Mouse (Mus musculus) limb, embryonic 14.5 days (tissue): ENCODE data around the gene Samsn1. TPM values are rescaled to one million over a fixed set of nuclear protein-coding genes. Genes with fewer than 3 reads are reported as not detected.

ENCODE experiments used
- ATAC-seq: fragments of 200-750 bp; cut with Nextera tagmentation; 2 replicates; pipeline ENCODE4 v1.8.0; 2017; ENCODE audit warnings: low read depth, moderate number of reproducible peaks, moderate TSS enrichment; ENCODE audit not compliant: low FRiP score
- DNase-seq: peaks from one replicate; pipeline ENCODE4 v3.0.0-alpha.2; 2015; ENCODE audit warnings: low spot score
- H3K27ac ChIP-seq: fragments of 300-500 bp; sonication (generic); replicated peaks from 2 replicates; pipeline ENCODE4 v1.5.1; 2014; ENCODE audit warnings: low read depth, mild to moderate bottlenecking, low read length, moderate library complexity, mixed read lengths
- H3K27me3 ChIP-seq: fragments of 300-500 bp; sonication (generic); 2 replicates; pipeline ENCODE4 v1.6.1; 2014; ENCODE audit warnings: low read length, mixed read lengths; ENCODE audit not compliant: control insufficient read depth, insufficient read depth
- H3K36me3 ChIP-seq: fragments of 300-500 bp; sonication (generic); 2 replicates; pipeline ENCODE4 v1.6.1; 2014; ENCODE audit warnings: mild to moderate bottlenecking, low read length, moderate library complexity, mixed read lengths; ENCODE audit not compliant: control insufficient read depth, insufficient read depth
- H3K4me1 ChIP-seq: fragments of 300-500 bp; sonication (generic); 2 replicates; pipeline ENCODE4 v1.6.1; 2014; ENCODE audit warnings: antibody characterized with exemption, low read length, mixed read lengths; ENCODE audit not compliant: control insufficient read depth, insufficient read depth
- H3K4me2 ChIP-seq: fragments of 300-500 bp; sonication (generic); replicated peaks from 2 replicates; pipeline ENCODE4 v1.6.1; 2014; ENCODE audit warnings: low read depth, mild to moderate bottlenecking, low read length, moderate library complexity; ENCODE audit not compliant: severe bottlenecking
- H3K4me3 ChIP-seq: fragments of 300-500 bp; sonication (generic); replicated peaks from 2 replicates; pipeline ENCODE4 v1.5.1; 2014; ENCODE audit warnings: low read length
- H3K9ac ChIP-seq: fragments of 300-500 bp; sonication (generic); 2 replicates; pipeline ENCODE4 v1.6.1; 2014; ENCODE audit warnings: mild to moderate bottlenecking, low read depth, low read length, moderate library complexity; ENCODE audit not compliant: severe bottlenecking
- H3K9me3 ChIP-seq: fragments of 300-500 bp; sonication (generic); 2 replicates; pipeline ENCODE4 v1.6.1; 2016; ENCODE audit warnings: low read length; ENCODE audit not compliant: control insufficient read depth
- POLR2A ChIP-seq: fragments of 200-500 bp; IDR thresholded peaks from 2 replicates; pipeline ENCODE4 v1.8.0; 2012; ENCODE audit warnings: inconsistent platforms, mild to moderate bottlenecking, moderate library complexity, borderline replicate concordance; ENCODE audit not compliant: insufficient read depth, insufficient read length; ENCODE audit errors: extremely low read depth
- WGBS: fragments of 180-500 bp; shearing (Covaris S2); extraction: QIAGEN DNeasy Blood & Tissue Kit; methylation state at CpG from one replicate; pipeline ENCODE4 v1.1.7; 2014; 5-methylcytosine and 5-hydroxymethylcytosine counted together
- polyA plus RNA-seq, 2 experiments: library from polyadenylated mRNA; depleted of rRNA in 1 of 2; stranded (reverse) in 1 of 2; unstranded in 1 of 2; fragments of >200 nt; fragmentation: Nextera tagmentation in 1 of 2; extraction: Ambion mirVana in 1 of 2; gene quantifications; 2 replicates each; pipeline versions ENCODE4 v1.2.1 to v1.2.3; 2012 to 2014

The Samsn1 gene
- polyA plus RNA-seq, 2 experiments, result 3.2 to 4.1 TPM

- H3K9ac ChIP-seq, result no peak overlapping the region
- DNase-seq, result peak; percentile 12
- no peak overlapping the region for H3K4me2 ChIP-seq
- no peaks in the 10 kb centered on the region for H3K36me3 ChIP-seq
- H3K27ac ChIP-seq, result no peak overlapping the region
- no peaks in the 10 kb centered on the region for H3K9me3 ChIP-seq
- no peak for TF ChIP-seq POLR2A
- no peaks in the 10 kb centered on the region for H3K27me3 ChIP-seq
- no peak for ATAC-seq
- H3K4me3 ChIP-seq, result no peak overlapping the region
- 38% methylated on average over 3 of the region's 3 CpGs for WGBS
- H3K4me1 ChIP-seq, result peaks cover 3% of the 10 kb centered on the region; the same call in 1 of the 2 replicates
Observed at GRCm38 (mm10) chr16:75877170-75877569, 144.9 kb downstream of the Samsn1 start.

- Histone ChIP-seq H3K4me1 (peaks cover 3% of the 10 kb centered on the region; the same call in 1 of the 2 replicates), H3K4me3 (no peak overlapping the region), H3K4me2 (no peak overlapping the region), H3K9ac (no peak overlapping the region), H3K9me3 (no peaks in the 10 kb centered on the region), H3K27ac (no peak overlapping the region), H3K36me3 (no peaks in the 10 kb centered on the region), H3K27me3 (no peaks in the 10 kb centered on the region)
- WGBS, result 61% methylated on average over 4 of the region's 4 CpGs
- peak; percentile 38 for DNase-seq
- no peak for ATAC-seq
- no peak for TF ChIP-seq POLR2A
Observed at GRCm38 (mm10) chr16:75875896-75876295, 146.2 kb downstream of the Samsn1 start.

GRCm38 (mm10) chr16:75874508-75874907 is 147.6 kb downstream of the Samsn1 start:
- Histone ChIP-seq H3K4me1 (peaks cover 3% of the 10 kb centered on the region; the same call in 1 of the 2 replicates), H3K9ac (no peak overlapping the region), H3K36me3 (no peaks in the 10 kb centered on the region), H3K9me3 (no peaks in the 10 kb centered on the region), H3K27ac (no peak overlapping the region), H3K4me3 (no peak overlapping the region), H3K4me2 (no peak overlapping the region), H3K27me3 (no peaks in the 10 kb centered on the region)
- 85% methylated on average over 2 of the region's 2 CpGs for WGBS
- DNase-seq (no peak), ATAC-seq (no peak)
- TF ChIP-seq POLR2A, result no peak

- Histone ChIP-seq H3K27me3 (no peaks in the 10 kb centered on the region), H3K36me3 (no peaks in the 10 kb centered on the region), H3K4me2 (no peak overlapping the region), H3K9ac (no peak overlapping the region), H3K4me1 (peaks cover 3% of the 10 kb centered on the region; the same call in 1 of the 2 replicates), H3K4me3 (no peak overlapping the region), H3K27ac (no peak overlapping the region), H3K9me3 (no peaks in the 10 kb centered on the region)
- TF ChIP-seq POLR2A, result no peak
- DNase-seq (no peak), ATAC-seq (no peak)
- WGBS, result 87% methylated on average over 8 of the region's 8 CpGs
Observed at GRCm38 (mm10) chr16:75872241-75872640, 149.8 kb downstream of the Samsn1 start.

- Histone ChIP-seq H3K4me3 (no peak overlapping the region), H3K36me3 (no peaks in the 10 kb centered on the region), H3K4me2 (no peak overlapping the region), H3K9me3 (no peaks in the 10 kb centered on the region), H3K27me3 (no peaks in the 10 kb centered on the region), H3K27ac (no peak overlapping the region), H3K9ac (no peak overlapping the region), H3K4me1 (no peaks in the 10 kb centered on the region)
- TF ChIP-seq POLR2A, result no peak
- DNase-seq (no peak), ATAC-seq (no peak)
- WGBS, result 90% methylated on average over 6 of the region's 6 CpGs
Observed at GRCm38 (mm10) chr16:75867400-75867799, 154.7 kb downstream of the Samsn1 start.

GRCm38 (mm10) chr16:75865505-75865904 is 156.6 kb downstream of the Samsn1 start:
- H3K27ac ChIP-seq, result no peak overlapping the region
- ATAC-seq, result no peak
- DNase-seq, result no peak

More at GRCm38 (mm10) chr16:75865505-75865904, 156.6 kb downstream of the Samsn1 start:
- Histone ChIP-seq H3K4me3 (no peak overlapping the region), H3K4me1 (no peaks in the 10 kb centered on the region; the same call in 1 of the 2 replicates), H3K9ac (no peak overlapping the region), H3K36me3 (no peaks in the 10 kb centered on the region), H3K27me3 (no peaks in the 10 kb centered on the region), H3K4me2 (no peak overlapping the region), H3K9me3 (no peaks in the 10 kb centered on the region)
- no peak for TF ChIP-seq POLR2A
- 81% methylated on average over 6 of the region's 6 CpGs for WGBS
